Mouse (Mus musculus) lung, adult 2 months (tissue): ENCODE results near the gene Grxcr1. TPM values are rescaled to one million over a fixed set of nuclear protein-coding genes. Genes with fewer than 3 reads are reported as not detected.

Experiments
- DNase-seq: peaks from one replicate; pipeline ENCODE4 v3.0.0; 2022
- H3K4me1 ChIP-seq: fragments of 200-500 bp; 2 replicates; pipeline ENCODE4 v1.6.1; 2011; ENCODE audit warnings: low read length; ENCODE audit not compliant: control insufficient read depth, insufficient read depth
- H3K4me3 ChIP-seq: fragments of 200-500 bp; replicated peaks from 2 replicates; pipeline ENCODE3; 2011; ENCODE audit warnings: low read depth, mild to moderate bottlenecking, control low read depth, low read length; ENCODE audit errors: extremely low read depth
- CTCF ChIP-seq: fragments of 200-500 bp; IDR thresholded peaks from 2 replicates; pipeline ENCODE4 v1.5.1; 2011; ENCODE audit warnings: mild to moderate bottlenecking, low read length, control low read depth; ENCODE audit not compliant: insufficient read depth
- POLR2A ChIP-seq: fragments of 200-500 bp; IDR thresholded peaks from 2 replicates; pipeline ENCODE4 v1.6.1; 2011; ENCODE audit warnings: low read depth, mild to moderate bottlenecking, control low read depth, low read length, borderline replicate concordance; ENCODE audit errors: extremely low read depth
- WGBS: fragments of 180-500 bp; shearing (Covaris S2); methylation state at CpG from one replicate; pipeline ENCODE4 v1.1.7; 2018; 5-methylcytosine and 5-hydroxymethylcytosine counted together
- polyA plus RNA-seq: library from polyadenylated mRNA; depleted of rRNA; stranded (reverse); fragments of >200 nt; gene quantifications from 2 replicates; pipeline ENCODE4 v1.2.3, GENCODE M21; 2012; rRNA removed

Grxcr1 gene
- polyA plus RNA-seq, 1 experiment = not detected

- no peak for DNase-seq
- WGBS = 71% methylated on average over 3 of the region's 3 CpGs
- TF ChIP-seq CTCF (no peak), POLR2A (no peak)
- no peak overlapping the region for H3K4me3 ChIP-seq
- no peaks in the 10 kb centered on the region for H3K4me1 ChIP-seq
Measured at GRCm38 (mm10) chr5:68128821-68129608, 97.4 kb downstream of the Grxcr1 start.

GRCm38 (mm10) chr5:68146818-68147217 lies 115.2 kb downstream of the Grxcr1 start:
- TF ChIP-seq CTCF (no peak), POLR2A (no peak)
- 85% methylated on average over 1 of the region's 1 CpGs for WGBS
- DNase-seq = no peak
- no peaks in the 10 kb centered on the region for H3K4me1 ChIP-seq
- no peak overlapping the region for H3K4me3 ChIP-seq

DNA sequence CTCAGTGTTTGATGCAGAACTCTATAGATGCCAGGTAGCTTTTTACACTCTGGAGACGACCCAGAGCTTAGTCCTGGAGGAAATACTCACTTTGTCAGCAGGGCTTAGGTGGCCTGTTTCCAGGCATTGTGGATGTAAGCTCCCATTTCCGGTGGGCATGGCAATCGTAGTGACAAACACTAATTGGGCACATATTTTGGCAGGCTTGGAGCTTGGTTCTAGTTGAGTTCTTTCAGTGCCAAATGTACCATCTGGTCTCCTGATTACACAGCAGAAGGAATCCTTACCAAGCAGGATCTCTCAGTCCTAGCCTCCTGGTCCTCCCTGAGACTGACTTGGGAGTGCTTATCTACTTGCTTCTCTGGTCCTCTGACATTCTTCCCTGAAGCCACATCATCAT lies 118.3 kb downstream of the Grxcr1 start:
- TF ChIP-seq POLR2A (no peak), CTCF (no peak)
- DNase-seq = no peak
- no peak overlapping the region for H3K4me3 ChIP-seq
- 55% methylated on average over 3 of the region's 3 CpGs for WGBS
- H3K4me1 ChIP-seq = no peaks in the 10 kb centered on the region

DNA sequence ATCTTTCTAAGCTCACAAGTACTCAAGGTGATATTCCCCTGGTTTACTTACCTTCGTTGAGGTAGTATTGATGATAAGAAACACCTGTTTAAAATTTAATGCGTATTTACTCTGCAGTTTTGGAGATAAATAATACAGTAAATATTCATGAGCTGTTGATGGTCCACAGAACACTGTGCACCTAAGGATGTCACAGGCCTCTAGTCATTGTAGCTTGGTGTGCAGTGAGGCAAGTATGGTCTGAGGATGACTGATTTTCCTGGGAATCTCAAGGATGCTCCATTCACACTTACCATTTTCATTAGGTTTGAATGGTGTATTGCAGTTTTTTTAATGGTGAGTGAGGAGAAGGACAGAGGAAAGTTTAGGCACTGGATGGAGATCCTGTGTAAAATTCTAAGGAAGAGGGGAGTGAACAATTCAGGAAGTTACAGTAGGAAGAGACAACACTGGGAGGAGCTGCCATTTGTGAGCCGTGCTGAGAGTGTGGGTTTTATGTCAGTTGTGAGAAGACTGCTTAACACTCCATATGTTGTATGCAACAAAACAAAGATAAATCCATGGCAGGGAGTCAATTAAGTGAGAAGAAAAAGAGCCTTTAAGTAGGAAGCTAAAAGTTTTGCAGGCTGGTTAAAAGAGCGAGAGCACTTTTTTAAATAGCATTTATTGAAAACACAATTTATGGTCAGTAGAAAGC lies 118.9 kb downstream of the Grxcr1 start:
- no peak for TF ChIP-seq POLR2A
- no peak for TF ChIP-seq CTCF

DNA sequence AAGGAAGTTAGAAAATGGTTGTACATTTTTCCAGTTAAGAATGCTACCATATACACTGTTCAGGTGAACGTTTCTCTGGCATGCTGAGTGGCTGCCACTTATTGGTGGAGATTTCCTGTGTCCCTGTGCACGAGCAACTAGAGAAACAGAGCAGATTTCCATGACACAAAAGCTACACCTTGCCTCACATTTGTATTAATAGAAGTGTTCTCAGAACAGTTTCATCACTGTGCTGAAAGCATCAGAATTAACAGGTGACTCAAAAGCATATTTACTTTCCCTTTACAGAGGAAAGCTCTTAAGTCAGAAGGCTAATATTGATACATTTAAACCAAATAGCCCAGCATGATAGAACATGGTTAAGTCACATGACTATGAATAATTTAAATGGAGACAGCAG lies 130.9 kb downstream of the Grxcr1 start:
- Histone ChIP-seq H3K4me3 (no peak overlapping the region), H3K4me1 (no peaks in the 10 kb centered on the region)
- WGBS = 31% methylated on average over 2 of the region's 2 CpGs
- DNase-seq = no peak
- TF ChIP-seq POLR2A (no peak), CTCF (no peak)

More for the DNA sequence above, 118.9 kb downstream of the Grxcr1 start:
- Histone ChIP-seq H3K4me3 (no peak overlapping the region), H3K4me1 (no peaks in the 10 kb centered on the region)
- WGBS = 68% methylated on average over 4 of the region's 4 CpGs
- no peak for DNase-seq

DNA sequence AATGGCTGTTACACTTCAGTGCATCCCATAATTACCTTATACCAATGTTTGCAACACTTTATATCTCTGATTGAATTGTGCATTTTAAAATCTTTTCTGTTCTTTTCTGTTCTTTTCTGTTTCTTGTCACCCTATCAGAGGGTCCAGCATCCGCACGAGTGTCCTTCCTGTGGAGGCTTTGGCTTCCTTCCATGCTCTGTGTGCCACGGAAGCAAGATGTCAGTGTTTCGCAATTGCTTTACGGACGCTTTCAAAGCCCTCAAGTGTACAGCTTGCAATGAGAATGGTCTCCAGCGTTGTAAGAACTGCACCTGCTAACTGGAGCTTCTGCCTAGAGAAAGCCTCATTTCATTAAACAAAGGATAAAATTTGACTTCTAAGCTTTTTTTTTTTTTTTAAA lies 134.3 kb downstream of the Grxcr1 start:
- H3K4me1 ChIP-seq = no peaks in the 10 kb centered on the region
- WGBS = 43% methylated on average over 7 of the region's 7 CpGs
- no peak for DNase-seq
- no peak overlapping the region for H3K4me3 ChIP-seq
- TF ChIP-seq CTCF = no peak
- TF ChIP-seq POLR2A = no peak

Other genes starting within 250 kb of the Grxcr1 start
- gene Atp8a1, start 184.4 kb upstream of the Grxcr1 start, polyA plus RNA-seq = 75.7 and 171 TPM in 2 replicates
- not detected in 2 replicates for gene Gm5108, start 90.2 kb upstream of the Grxcr1 start, polyA plus RNA-seq
- not detected in 2 replicates for gene Gm21905, start 85.4 kb upstream of the Grxcr1 start, polyA plus RNA-seq